Comparison of ENCODE assay signal across 20 mouse cellular contexts in the genomic region with DNA sequence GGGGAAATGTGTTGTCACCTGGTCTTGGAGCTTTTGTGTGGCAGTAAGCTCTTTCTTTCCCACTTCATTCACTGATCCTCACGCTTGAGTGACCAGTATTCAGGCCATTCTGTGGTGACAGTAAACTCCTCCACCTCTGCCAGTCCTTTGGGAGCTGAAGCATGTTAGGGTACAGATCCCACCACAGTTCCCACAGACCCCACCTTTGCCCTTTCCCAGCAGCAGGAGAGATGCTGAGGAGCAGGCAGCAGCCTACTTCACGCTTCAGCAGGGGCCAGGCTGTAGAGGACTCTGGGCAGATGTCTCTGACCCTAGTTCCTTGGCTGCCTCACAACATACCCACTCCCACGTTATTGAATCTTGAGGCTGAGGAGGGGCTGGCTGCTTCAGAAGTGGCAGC. TPM values are rescaled to one million over a fixed set of nuclear protein-coding genes. Genes with fewer than 3 reads are reported as not detected.
DNase-seq lines count a peak whose midpoint lies in the region; ATAC-seq lines count a peak whose summit lies in the region.
"Had no signal": no experiment of that assay in that cellular context is flagged by ENCODE, and none has a peak within 500 bp of the region (broad histone marks: within the 10 kb centered on the region; RNA-seq: fewer than 3 reads in every experiment).

No protein-coding gene starts in this region.

- H3K9me3 ChIP-seq in heart, embryonic 12.5 days (replicated peaks) = no peaks in the 10 kb centered on the region
- H3K9me3 ChIP-seq in kidney, embryonic 14.5 days (ENCODE audit: control insufficient read depth, low read length) = no peaks in the 10 kb centered on the region
- no peaks in the 10 kb centered on the region for H3K9me3 ChIP-seq in limb, embryonic 12.5 days
- no peaks in the 10 kb centered on the region for H3K9me3 ChIP-seq in limb, embryonic 10.5 days (replicated peaks)
- H3K9me3 ChIP-seq: heart, embryonic 15.5 days; limb, embryonic 13.5 days; liver, embryonic 12.5 days had no signal

- 75% methylated on average over 3 of the region's 3 CpGs for WGBS in heart, embryonic 12.5 days
- WGBS in kidney, embryonic 14.5 days = 58% methylated on average over 3 of the region's 3 CpGs
- 85% methylated on average over 3 of the region's 3 CpGs for WGBS in limb, embryonic 12.5 days
- WGBS in limb, embryonic 10.5 days = 87% methylated on average over 3 of the region's 3 CpGs

- H3K27me3 ChIP-seq in heart, embryonic 12.5 days (replicated peaks) = no peaks in the 10 kb centered on the region
- H3K27me3 ChIP-seq in kidney, embryonic 14.5 days (ENCODE audit: control insufficient read depth, insufficient read depth, low read length) = no peaks in the 10 kb centered on the region
- H3K27me3 ChIP-seq in limb, embryonic 12.5 days = no peaks in the 10 kb centered on the region
- H3K27me3 ChIP-seq in limb, embryonic 10.5 days (ENCODE audit: low read depth, poor library complexity, severe bottlenecking) = no peaks in the 10 kb centered on the region
- H3K27me3 ChIP-seq: heart, embryonic 15.5 days; limb, embryonic 13.5 days; liver, embryonic 12.5 days had no signal

- peak; percentile 25 for DNase-seq in cerebellum, adult 11-12 months
- no peak for DNase-seq in cerebellum, postnatal 14 days
- DNase-seq in heart, adult 11 months = peak; percentile 78
- DNase-seq in kidney, adult 18-20 months = no peak
- DNase-seq in limb, embryonic 10.5 days (ENCODE audit: low spot score) = no peak
- DNase-seq: adrenal gland, adult 8-10 months; cerebellum, adult 18-20 months; kidney, adult 2 months; lung, adult 18-20 months; lung, postnatal 10 days; thymus, adult 18-20 months; thymus, postnatal 36 days had no signal

- H3K27ac ChIP-seq in heart, embryonic 12.5 days (ENCODE audit: poor library complexity, severe bottlenecking) = no peak overlapping the region
- 0 out of 2 replicates have a peak overlapping the region, but pooled peaks have one; percentile 3 for H3K27ac ChIP-seq in kidney, embryonic 14.5 days (ENCODE audit: low read depth, low read length)
- no peak overlapping the region for H3K27ac ChIP-seq in limb, embryonic 12.5 days
- H3K27ac ChIP-seq in limb, embryonic 10.5 days = no peak overlapping the region
- H3K27ac ChIP-seq: limb, embryonic 13.5 days; liver, embryonic 12.5 days had no signal

- no peak overlapping the region for H3K4me2 ChIP-seq in heart, embryonic 12.5 days
- H3K4me2 ChIP-seq in kidney, embryonic 14.5 days (replicated peaks; ENCODE audit: low read depth, low read length) = no peak overlapping the region
- H3K4me2 ChIP-seq in limb, embryonic 12.5 days = no peak overlapping the region
- H3K4me2 ChIP-seq: heart, embryonic 15.5 days; limb, embryonic 13.5 days; liver, embryonic 12.5 days; midbrain, embryonic 11.5 days had no signal

- peaks cover 96% of the 10 kb centered on the region for H3K36me3 ChIP-seq in heart, embryonic 12.5 days
- H3K36me3 ChIP-seq in kidney, embryonic 14.5 days (ENCODE audit: control insufficient read depth, insufficient read depth, low read length) = peaks cover 91% of the 10 kb centered on the region
- H3K36me3 ChIP-seq in limb, embryonic 12.5 days = peaks cover 96% of the 10 kb centered on the region
- H3K36me3 ChIP-seq in limb, embryonic 10.5 days = peaks cover 98% of the 10 kb centered on the region

- peaks cover 5% of the 10 kb centered on the region for H3K4me1 ChIP-seq in heart, embryonic 12.5 days (replicated peaks)
- H3K4me1 ChIP-seq in kidney, embryonic 14.5 days (ENCODE audit: control insufficient read depth, insufficient read depth, low read length) = no peaks in the 10 kb centered on the region
- H3K4me1 ChIP-seq in limb, embryonic 12.5 days (replicated peaks) = no peaks in the 10 kb centered on the region
- H3K4me1 ChIP-seq in limb, embryonic 10.5 days = no peaks in the 10 kb centered on the region
- H3K4me1 ChIP-seq: limb, embryonic 13.5 days; liver, embryonic 12.5 days had no signal

- ATAC-seq in heart, embryonic 12.5 days (ENCODE audit: insufficient number of reproducible peaks, low FRiP score) = no peak
- peak; percentile 63; the same call in 1 of the 2 replicates for ATAC-seq in kidney, embryonic 14.5 days (ENCODE audit: low FRiP score, low TSS enrichment)
- ATAC-seq in limb, embryonic 12.5 days (ENCODE audit: insufficient number of reproducible peaks, insufficient read depth, low FRiP score, low TSS enrichment, low read depth) = no peak
- ATAC-seq: activated CD4-positive, CD25-positive, alpha-beta regulatory T cell, adult 4 months; liver, embryonic 12.5 days had no signal

- H3K4me3 ChIP-seq in heart, embryonic 12.5 days = no peak overlapping the region
- no peak overlapping the region for H3K4me3 ChIP-seq in kidney, embryonic 14.5 days (ENCODE audit: low read length)
- no peak overlapping the region for H3K4me3 ChIP-seq in limb, embryonic 12.5 days (replicated peaks)
- no peak overlapping the region for H3K4me3 ChIP-seq in limb, embryonic 10.5 days
- H3K4me3 ChIP-seq: heart, embryonic 15.5 days; limb, embryonic 13.5 days; liver, embryonic 12.5 days had no signal

- no peak overlapping the region for H3K9ac ChIP-seq in heart, embryonic 12.5 days
- H3K9ac ChIP-seq in kidney, embryonic 14.5 days (ENCODE audit: low read depth, low read length) = no peak overlapping the region
- peak overlapping the region; percentile 23; the same call in 1 of the 2 replicates for H3K9ac ChIP-seq in limb, embryonic 12.5 days (replicated peaks)
- H3K9ac ChIP-seq: heart, embryonic 15.5 days; limb, embryonic 13.5 days; liver, embryonic 12.5 days had no signal

RNA-seq across cellular contexts. Expression of a gene that starts 22.1 kb away (rescaled TPM):
- polyA plus RNA-seq in heart, embryonic 12.5 days (2016; fragmentation: Nextera tagmentation; extraction: Ambion mirVana) = 53.5 and 56.6 TPM in 2 replicates
- 12.6 and 21.8 TPM in 2 replicates for polyA plus RNA-seq in kidney, embryonic 14.5 days (2014; fragmentation: Nextera tagmentation; extraction: Ambion mirVana)
- 12.1 and 14.3 TPM in 2 replicates for polyA plus RNA-seq in limb, embryonic 12.5 days (2016; fragmentation: Nextera tagmentation; extraction: Ambion mirVana)
- polyA plus RNA-seq in limb, embryonic 10.5 days (2016; fragmentation: Nextera tagmentation; extraction: Ambion mirVana) = 12.3 and 14.0 TPM in 2 replicates

Comparison
In these comparisons a context has a peak if more than half of its experiments do, and no peak if none do; other contexts are left out.
1. DNase-seq: peak in cerebellum, adult 11-12 months (single experiment) and heart, adult 11 months (single experiment); none in cerebellum, postnatal 14 days (0 of 2), kidney, adult 18-20 months (single experiment) and limb, embryonic 10.5 days (single experiment).